Mouse (Mus musculus): ENCODE data around the gene Ifitm5.

Ifitm5 gene

DNA sequence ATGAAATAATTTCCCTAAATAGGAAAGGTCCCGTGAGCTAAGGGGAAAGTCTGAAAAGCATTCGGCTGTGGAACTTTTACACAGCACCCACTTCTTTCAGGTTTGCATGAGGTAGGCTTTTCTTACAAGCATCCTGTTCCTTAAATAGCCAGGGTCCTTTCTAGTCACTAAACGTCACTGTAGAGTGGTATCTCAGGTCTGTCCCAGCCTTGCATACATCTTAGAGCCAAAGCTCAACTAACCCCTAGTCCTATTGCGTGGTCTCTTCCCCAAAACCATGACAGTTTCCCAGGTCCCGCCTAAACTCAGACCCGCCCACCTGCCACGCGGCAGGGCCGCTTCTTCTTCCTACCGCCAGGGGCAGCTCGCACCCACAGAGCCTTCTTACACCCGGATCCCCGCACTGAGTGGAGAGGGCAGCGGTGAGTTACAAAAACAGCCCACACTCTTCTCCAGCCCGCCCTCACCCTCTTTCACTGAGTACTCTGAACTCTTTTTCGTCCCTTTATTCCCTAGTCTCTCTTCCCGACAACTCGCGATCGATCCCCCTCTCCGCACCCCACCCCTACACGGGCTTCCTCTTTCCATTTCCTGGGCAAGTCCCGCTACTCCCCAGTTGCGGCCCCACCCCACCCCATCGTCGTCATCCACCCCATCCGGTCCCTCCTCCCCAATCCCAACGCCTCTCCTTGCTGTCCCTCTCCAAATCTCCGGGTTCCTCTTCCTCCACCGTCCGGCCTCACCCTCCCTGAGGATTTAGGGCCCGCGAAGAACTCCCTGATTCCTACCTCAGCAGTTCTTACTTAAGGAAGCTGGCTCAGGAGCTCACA is 8.7 kb downstream of the Ifitm5 start, which contains the start of gene Pgghg:
Gene Pgghg (plus strand): TSS at position 170 of the 830 bp plus-strand sequence.
- DNase-seq (ENCODE audit: low read depth, low spot score) = peak; percentile 74

GRCm38 (mm10) chr7:140939669-140940171 is 10.4 kb downstream of the Ifitm5 start:
- no peak for DNase-seq (ENCODE audit: low read depth, low spot score)

DNA sequence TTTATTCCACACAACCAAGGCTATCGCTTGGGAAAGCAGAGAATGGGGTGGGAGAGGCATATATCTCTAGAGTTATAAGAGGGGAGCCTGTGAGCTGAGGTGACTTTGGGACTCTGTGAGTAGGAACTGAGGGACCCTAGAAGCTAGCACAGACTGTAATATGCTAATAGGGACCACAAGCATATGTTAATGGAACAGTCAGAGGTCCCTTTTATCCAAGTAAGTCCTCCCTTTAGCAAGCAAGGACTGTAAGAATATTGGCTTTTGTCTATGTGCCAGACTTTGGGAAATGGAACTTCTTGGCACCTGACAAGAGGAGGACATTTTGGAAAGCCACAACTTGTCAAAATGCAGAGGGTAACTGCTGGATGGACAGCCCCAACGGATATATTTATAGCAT is 11.2 kb downstream of the Ifitm5 start:
- no peak for DNase-seq (ENCODE audit: low read depth, low spot score)

- no peak for DNase-seq (ENCODE audit: low read depth, low spot score)
Observed at GRCm38 (mm10) chr7:140938436-140938835, 11.7 kb downstream of the Ifitm5 start.

GRCm38 (mm10) chr7:140927181-140927580 is 22.9 kb downstream of the Ifitm5 start:
- no peak for DNase-seq (ENCODE audit: low read depth, low spot score)

GRCm38 (mm10) chr7:140923070-140923775 is 26.9 kb downstream of the Ifitm5 start:
- no peak for DNase-seq (ENCODE audit: low read depth, low spot score)

- peak; percentile 79 for DNase-seq (ENCODE audit: low read depth, low spot score)
Observed at GRCm38 (mm10) chr7:140922398-140923069, 27.6 kb downstream of the Ifitm5 start.

DNA sequence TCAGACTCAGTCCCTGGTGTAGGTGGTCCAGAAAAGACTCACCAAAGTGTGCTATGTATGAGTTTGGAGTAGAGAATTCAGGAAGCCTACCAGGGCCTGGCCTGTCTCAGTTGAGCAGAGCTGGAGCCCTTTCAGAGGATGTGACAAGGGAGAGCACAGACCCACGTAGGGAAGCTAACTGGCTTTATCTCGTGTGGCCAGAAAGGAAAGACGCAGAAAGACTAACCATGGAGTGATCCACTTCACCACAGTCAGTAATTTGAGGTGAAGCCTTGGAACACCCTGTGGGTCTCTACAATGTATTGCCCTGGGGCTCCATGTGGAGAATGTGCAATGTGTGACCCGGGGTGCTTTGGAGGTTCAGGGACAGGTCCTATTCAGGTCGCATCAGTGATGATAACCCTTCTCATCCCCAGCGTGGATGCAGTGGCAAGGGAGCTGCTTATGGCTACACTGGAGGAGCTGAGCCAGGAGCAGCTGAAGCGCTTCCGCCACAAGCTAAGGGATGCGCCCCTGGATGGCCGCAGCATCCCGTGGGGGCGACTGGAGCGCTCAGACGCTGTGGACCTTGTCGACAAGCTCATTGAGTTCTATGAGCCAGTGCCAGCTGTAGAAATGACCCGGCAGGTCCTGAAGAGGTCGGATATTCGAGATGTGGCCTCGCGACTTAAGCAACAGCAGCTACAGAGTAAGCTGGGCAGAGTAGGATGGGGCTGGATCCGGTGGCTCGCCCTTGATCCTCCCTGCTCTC is 28.7 kb downstream of the Ifitm5 start:
- no peak for DNase-seq (ENCODE audit: low read depth, low spot score)

DNA sequence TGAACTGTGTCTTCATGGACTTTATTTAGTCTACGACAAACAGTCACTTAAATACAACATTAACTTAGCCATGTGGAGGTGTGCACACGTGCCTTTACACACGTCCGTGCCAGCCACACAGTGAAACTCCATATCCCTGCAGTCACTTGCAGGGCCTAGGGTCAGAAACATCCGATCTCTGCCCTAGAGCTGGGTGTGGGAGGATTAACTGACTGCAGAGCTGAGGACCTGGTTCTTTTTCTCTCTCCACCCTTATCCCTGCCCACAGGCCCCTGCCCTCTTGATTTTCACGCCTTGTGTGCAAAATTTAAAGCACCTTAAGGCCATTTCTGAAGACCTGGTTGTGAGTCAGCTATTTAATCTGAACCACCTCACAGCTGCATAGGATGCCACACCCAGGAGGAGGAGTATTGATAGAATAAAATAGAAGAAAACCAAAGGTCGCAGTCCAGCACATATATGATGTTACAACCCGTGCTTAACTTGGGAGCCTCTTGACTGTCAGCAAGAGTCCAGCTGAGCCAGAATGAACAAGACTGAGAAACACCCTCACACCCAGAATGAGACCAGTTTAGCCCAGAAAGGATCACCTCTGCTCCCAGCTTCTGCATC is 29.6 kb downstream of the Ifitm5 start, which contains the start of gene Nlrp6:
Gene Nlrp6 (plus strand): TSS at position 485 of the 612 bp plus-strand sequence.
- no peak for DNase-seq (ENCODE audit: low read depth, low spot score)

DNA sequence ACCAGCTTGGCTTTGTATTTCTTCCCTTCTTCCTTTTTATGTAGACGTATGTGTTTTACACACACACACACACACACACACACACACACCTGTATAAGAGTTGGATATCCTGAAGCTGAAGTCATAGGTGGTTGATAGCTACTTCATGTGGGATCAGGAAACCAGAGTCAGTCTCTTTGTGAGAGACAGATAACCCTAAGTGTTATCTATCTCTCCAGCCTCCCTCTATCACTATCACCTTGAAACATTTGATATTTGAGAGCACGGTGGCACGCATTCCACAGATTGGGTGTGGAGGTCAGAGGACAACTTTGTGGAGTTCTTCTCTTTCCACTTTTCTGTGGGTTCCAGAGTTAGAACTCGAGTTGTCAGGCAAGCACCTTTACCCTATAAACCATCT is 30.2 kb downstream of the Ifitm5 start:
- DNase-seq (ENCODE audit: low read depth, low spot score) = no peak

DNA sequence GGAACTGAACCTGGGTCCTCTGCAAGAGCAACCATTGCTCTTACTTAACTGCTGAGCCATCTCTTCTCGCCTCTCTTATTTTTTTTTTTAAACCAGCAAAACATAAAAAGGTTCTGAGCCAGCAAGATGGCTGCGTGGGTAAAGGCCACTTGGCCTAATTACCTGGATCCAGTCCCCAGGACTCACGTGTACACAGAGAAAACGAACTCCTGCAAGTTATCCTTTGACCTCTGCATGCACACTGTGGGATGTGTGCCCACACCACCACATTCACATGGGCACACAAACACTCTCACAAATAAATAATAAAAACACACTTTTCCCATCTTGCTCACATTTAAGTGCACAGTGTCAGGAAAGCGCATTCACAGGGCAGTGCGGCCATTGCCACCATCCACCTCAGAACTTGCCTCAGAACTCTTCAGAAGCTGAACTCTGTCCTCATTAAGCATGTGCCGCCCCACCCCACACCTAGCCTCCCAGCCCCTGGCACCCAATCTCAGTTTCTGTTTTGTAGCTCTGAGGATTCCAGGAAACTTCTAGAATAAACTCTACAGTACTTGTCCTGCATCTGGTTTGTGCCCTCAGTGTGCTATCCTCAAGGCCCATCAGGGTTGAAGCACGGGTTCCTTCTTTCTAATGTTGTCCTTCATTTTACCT is 35.9 kb downstream of the Ifitm5 start:
- DNase-seq (ENCODE audit: low read depth, low spot score) = no peak

GRCm38 (mm10) chr7:140912846-140913482 is 37.1 kb downstream of the Ifitm5 start:
- DNase-seq (ENCODE audit: low read depth, low spot score) = no peak

DNA sequence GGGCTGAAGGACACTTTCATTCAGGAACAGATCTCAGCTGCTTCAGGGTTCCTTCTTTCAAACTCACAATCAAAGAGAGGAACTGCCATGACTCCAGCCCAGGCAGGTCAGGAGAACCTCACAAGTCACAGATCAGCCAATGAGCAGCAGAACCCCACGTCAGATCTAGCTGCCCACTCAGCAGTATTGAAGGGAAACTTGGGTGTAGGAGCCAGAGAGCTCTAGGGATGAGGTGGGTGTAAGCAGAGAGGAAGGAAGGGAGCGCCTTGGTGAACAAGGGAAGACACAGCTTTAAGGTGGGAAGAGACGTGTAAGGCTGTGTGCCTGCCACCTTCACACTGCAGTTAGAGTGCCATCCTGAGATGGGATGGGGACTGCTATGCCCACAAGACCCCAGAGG is 37.8 kb downstream of the Ifitm5 start:
- DNase-seq (ENCODE audit: low read depth, low spot score) = peak; percentile 84

DNA sequence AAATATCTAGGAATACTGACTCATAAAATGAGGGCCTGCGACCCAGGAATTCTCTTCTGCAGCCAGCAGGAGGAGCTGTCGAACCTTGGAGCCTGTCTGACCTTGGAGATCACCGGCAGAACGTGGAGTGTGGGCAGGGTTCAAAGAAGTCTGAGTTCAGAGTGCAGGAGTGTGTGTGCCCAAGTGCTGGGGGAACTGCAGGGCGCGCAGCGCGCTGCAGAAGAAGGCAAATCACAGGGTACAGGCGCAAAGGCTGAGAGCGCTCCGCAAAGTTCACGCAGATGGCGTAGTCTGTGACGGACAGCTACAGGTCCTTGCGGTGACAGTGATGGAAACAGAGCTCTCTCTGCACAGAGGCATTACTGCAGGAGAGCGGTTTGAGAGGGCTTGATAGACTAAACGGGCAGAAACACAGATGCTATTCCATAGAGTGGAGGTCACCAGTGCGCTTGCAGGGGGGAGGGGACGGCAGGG is 41.4 kb downstream of the Ifitm5 start:
- DNase-seq (ENCODE audit: low read depth, low spot score) = peak; percentile 77

- no peak for DNase-seq (ENCODE audit: low read depth, low spot score)
Observed at GRCm38 (mm10) chr7:140908181-140908580, 41.9 kb downstream of the Ifitm5 start.

GRCm38 (mm10) chr7:140907697-140908096 is 42.4 kb downstream of the Ifitm5 start:
- no peak for DNase-seq (ENCODE audit: low read depth, low spot score)

- no peak for DNase-seq (ENCODE audit: low read depth, low spot score)
Observed at GRCm38 (mm10) chr7:140907131-140907530, 43.0 kb downstream of the Ifitm5 start.

- no peak for DNase-seq (ENCODE audit: low read depth, low spot score)
Observed at GRCm38 (mm10) chr7:140905642-140906081, 44.4 kb downstream of the Ifitm5 start.

DNA sequence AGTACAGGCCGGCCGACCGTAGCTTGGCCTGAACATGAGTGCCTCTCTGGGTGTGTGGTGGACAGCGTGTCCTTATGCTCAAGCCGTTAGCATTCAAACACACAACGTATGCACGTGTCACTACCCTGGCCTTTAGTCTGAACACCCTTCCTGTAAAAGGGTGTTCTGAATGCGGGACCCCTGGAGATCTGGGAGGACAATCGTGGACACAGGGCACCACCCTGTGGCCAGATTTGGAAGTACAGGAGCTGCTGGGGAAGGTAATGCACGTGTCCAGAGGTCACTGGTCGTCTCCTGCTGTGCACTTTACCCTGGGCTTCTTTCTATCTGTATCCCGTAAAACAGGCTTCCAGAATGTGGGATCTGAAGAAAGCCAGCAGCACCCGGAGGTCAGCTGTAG is 46.9 kb downstream of the Ifitm5 start:
- peak; percentile 59 for DNase-seq (ENCODE audit: low read depth, low spot score)

Measured in brain, adult 2 months (tissue).